Mouse (Mus musculus) cerebellum, adult 9-11 months (tissue): ENCODE measurements around the gene Unc5b.

ENCODE experiments used
- DNase-seq: peaks from one replicate; pipeline ENCODE4 v3.0.0; 2022

Gene Unc5b

DNA sequence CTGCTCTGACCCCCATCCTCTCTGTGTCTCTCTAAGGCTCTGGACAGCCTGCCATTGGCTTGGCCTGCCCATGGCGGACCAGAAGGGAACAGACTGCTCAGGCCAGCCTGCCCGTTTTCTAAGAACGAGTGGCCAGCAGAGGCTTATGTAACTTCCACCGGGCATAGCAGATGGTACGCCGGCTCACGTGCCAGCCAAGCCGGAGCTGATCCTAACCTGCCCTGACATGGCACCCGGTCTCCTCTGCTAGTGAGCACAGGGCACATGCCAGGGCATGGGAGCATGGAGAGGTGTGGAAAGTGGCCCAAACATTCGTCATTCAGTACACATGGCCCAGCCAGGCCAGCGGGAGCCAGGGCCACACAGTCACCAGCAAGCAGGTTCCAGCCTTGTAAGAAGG is 10.8 kb downstream of the Unc5b start:
- peak; percentile 100 for DNase-seq

- peak; percentile 74 for DNase-seq
Measured at GRCm38 (mm10) chr10:60819654-60820192, 11.7 kb downstream of the Unc5b start.

- DNase-seq, result peak; percentile 70
Measured at GRCm38 (mm10) chr10:60819179-60819578, 12.2 kb downstream of the Unc5b start.

DNA sequence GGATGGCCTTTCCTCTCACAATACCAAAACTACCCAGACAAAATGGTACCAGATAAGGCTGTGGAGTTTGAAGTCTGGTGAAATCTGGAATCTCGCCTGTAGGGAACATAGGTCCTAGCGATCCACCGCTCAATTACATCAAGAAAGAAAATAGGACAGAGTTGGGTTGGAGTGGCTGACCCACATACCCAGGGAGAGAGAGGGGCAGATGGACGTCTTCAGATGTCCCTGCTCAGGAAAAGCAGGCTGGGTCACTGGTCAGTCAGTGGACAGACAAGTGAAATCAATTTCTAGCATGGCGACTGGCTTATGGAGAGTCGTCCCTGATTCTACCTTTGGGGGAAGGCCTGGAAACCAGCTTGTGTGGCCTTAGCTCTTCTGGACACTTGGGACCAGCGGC is 12.7 kb downstream of the Unc5b start:
- peak; percentile 67 for DNase-seq

GRCm38 (mm10) chr10:60817868-60818267 is 13.5 kb downstream of the Unc5b start:
- DNase-seq, result peak; percentile 65

GRCm38 (mm10) chr10:60816872-60817648 is 14.3 kb downstream of the Unc5b start:
- peak; percentile 97 for DNase-seq

GRCm38 (mm10) chr10:60815855-60816254 is 15.5 kb downstream of the Unc5b start:
- peak; percentile 68 for DNase-seq

- DNase-seq, result no peak
Measured at GRCm38 (mm10) chr10:60815059-60815458, 16.3 kb downstream of the Unc5b start.

- DNase-seq, result no peak
Measured at GRCm38 (mm10) chr10:60814444-60815057, 16.8 kb downstream of the Unc5b start.

DNA sequence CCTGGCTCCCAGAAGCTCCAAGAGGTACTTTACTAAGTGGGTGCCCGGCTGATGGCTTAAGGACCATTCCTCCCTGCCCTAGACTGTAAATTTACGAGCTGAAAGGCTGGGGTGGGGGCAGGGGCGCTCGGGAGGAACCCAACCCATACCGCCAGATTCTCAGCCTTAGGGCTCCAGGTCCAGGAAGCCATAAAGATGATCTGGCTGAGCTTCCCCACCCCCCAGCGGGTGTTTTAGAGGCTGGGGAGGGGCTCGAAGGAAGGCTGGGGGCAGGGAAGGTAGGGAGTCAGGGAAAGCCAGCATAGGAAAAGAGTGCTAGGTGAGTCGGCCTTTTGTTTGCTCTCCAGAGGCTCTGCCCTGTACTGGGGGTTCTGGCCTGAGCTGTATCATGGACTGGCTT is 17.8 kb downstream of the Unc5b start:
- no peak for DNase-seq

GRCm38 (mm10) chr10:60811792-60812525 is 19.4 kb downstream of the Unc5b start:
- DNase-seq, result no peak

DNA sequence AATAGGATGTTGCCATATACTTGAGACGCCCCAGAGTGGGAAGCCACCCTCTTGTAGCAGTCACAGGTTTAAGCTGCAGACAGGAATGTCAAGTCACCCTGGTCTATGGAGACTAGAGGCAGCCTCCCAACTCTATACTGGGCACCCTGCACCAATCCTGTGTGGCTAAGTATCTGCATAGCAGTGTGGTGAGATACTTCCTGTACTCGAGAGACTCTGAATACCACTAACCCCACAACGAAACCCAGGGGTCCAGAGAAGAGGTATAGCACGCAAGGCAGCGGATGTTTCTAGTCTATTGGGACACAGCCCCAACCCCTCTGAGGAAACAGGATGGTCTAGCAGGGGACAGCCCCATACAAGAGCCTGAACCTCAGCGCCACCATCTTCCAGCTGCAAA is 22.9 kb downstream of the Unc5b start:
- no peak for DNase-seq

GRCm38 (mm10) chr10:60807531-60808185 is 23.7 kb downstream of the Unc5b start:
- DNase-seq, result no peak

DNA sequence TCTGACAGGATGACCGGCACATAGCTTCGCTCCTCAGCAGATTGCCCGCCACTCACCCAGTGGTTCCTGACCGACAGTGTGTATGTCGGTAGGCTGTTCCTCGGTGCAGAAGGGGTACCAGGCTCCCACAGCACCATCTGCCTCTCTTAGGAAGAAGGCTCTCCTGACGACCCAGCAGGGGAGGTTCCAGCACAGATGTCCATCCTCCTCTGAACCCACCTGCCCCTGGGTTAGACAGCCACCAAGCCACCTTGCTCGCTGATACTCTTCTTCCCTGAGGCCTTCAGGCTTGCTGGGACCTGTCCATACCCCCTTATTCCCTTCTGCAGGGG is 25.2 kb downstream of the Unc5b start:
- peak; percentile 69 for DNase-seq

GRCm38 (mm10) chr10:60805436-60806206 is 25.8 kb downstream of the Unc5b start:
- DNase-seq, result peak; percentile 69

- no peak for DNase-seq
Measured at GRCm38 (mm10) chr10:60804865-60805264, 26.5 kb downstream of the Unc5b start.

- peak; percentile 87 for DNase-seq
Measured at GRCm38 (mm10) chr10:60803971-60804370, 27.4 kb downstream of the Unc5b start.

GRCm38 (mm10) chr10:60801898-60802412 is 29.4 kb downstream of the Unc5b start:
- DNase-seq, result no peak

GRCm38 (mm10) chr10:60801168-60801897 is 30.0 kb downstream of the Unc5b start:
- no peak for DNase-seq

- no peak for DNase-seq
Measured at GRCm38 (mm10) chr10:60800295-60801167, 30.9 kb downstream of the Unc5b start.
